Mouse (Mus musculus): Measurements from ENCODE around the gene Dlx6. TPM values are rescaled to one million over a fixed set of nuclear protein-coding genes. Genes with fewer than 3 reads are reported as not detected.

The Dlx6 gene
- polyA plus RNA-seq (2015; fragmentation: Nextera tagmentation; extraction: Ambion mirVana), result not detected in 2 replicates

- H3K9ac ChIP-seq, result peak within 1 kb of the TSS; percentile 45; the same call in 1 of the 2 replicates
- no peaks in the 10 kb centered on the region for H3K36me3 ChIP-seq
- peak; percentile 66 for ATAC-seq (ENCODE audit: low read depth)
- peak within 1 kb of the TSS; percentile 60 for H3K4me2 ChIP-seq
- peak within 1 kb of the TSS; percentile 35 for H3K4me3 ChIP-seq
- peaks cover 98% of the 10 kb centered on the region for H3K27me3 ChIP-seq
- WGBS, result 0% methylated on average over 43 of the region's 52 CpGs
- peaks cover 35% of the 10 kb centered on the region for H3K4me1 ChIP-seq (replicated peaks)
- H3K27ac ChIP-seq (replicated peaks), result no peak within 1 kb of the TSS
- H3K9me3 ChIP-seq, result no peaks in the 10 kb centered on the region
Observed at GRCm38 (mm10) chr6:6863160-6863870, at the start of gene Dlx6. TSS of gene Dlx6 (plus strand) at chr6:6863334.

- H3K4me3 ChIP-seq, result no peak overlapping the region
- no peak overlapping the region for H3K9ac ChIP-seq
- no peaks in the 10 kb centered on the region for H3K9me3 ChIP-seq
- no peaks in the 10 kb centered on the region for H3K36me3 ChIP-seq
- 0 out of 2 replicates have a peak, but pooled peaks cover 3% of the 10 kb centered on the region for H3K27me3 ChIP-seq
- H3K27ac ChIP-seq (replicated peaks), result no peak overlapping the region
- WGBS, result 87% methylated on average over 6 of the region's 6 CpGs
- H3K4me2 ChIP-seq, result no peak overlapping the region
- peaks cover 14% of the 10 kb centered on the region for H3K4me1 ChIP-seq (replicated peaks)
- ATAC-seq (ENCODE audit: low read depth), result no peak
Observed at GRCm38 (mm10) chr6:6816821-6817220, 46.3 kb upstream of the Dlx6 start.

- peaks cover 14% of the 10 kb centered on the region for H3K4me1 ChIP-seq (replicated peaks)
- no peak overlapping the region for H3K4me2 ChIP-seq
- no peaks in the 10 kb centered on the region for H3K9me3 ChIP-seq
- peak; percentile 78 for ATAC-seq (ENCODE audit: low read depth)
- H3K36me3 ChIP-seq, result no peaks in the 10 kb centered on the region
- H3K4me3 ChIP-seq, result no peak overlapping the region
- WGBS, result 20% methylated on average over 9 of the region's 9 CpGs
- H3K27me3 ChIP-seq, result 0 out of 2 replicates have a peak, but pooled peaks cover 3% of the 10 kb centered on the region
- no peak overlapping the region for H3K27ac ChIP-seq (replicated peaks)
- H3K9ac ChIP-seq, result no peak overlapping the region
Observed at GRCm38 (mm10) chr6:6818036-6818788, 44.9 kb upstream of the Dlx6 start.

GRCm38 (mm10) chr6:6819134-6819533 lies 44.0 kb upstream of the Dlx6 start:
- H3K4me3 ChIP-seq, result peak overlapping the region; percentile 20
- ATAC-seq (ENCODE audit: low read depth), result 0 out of 2 replicates have a peak, but pooled peaks have one; percentile 61

GRCm38 (mm10) chr6:6825313-6825712 lies 37.8 kb upstream of the Dlx6 start:
- ATAC-seq (ENCODE audit: low read depth), result no peak
- no peaks in the 10 kb centered on the region for H3K9me3 ChIP-seq
- H3K4me1 ChIP-seq (replicated peaks), result no peaks in the 10 kb centered on the region
- no peak overlapping the region for H3K4me3 ChIP-seq
- no peak overlapping the region for H3K27ac ChIP-seq (replicated peaks)
- H3K36me3 ChIP-seq, result no peaks in the 10 kb centered on the region
- H3K4me2 ChIP-seq, result no peak overlapping the region
- no peaks in the 10 kb centered on the region for H3K27me3 ChIP-seq
- H3K9ac ChIP-seq, result no peak overlapping the region

More at GRCm38 (mm10) chr6:6819134-6819533, 44.0 kb upstream of the Dlx6 start:
- peak overlapping the region; percentile 42 for H3K4me2 ChIP-seq
- H3K36me3 ChIP-seq, result no peaks in the 10 kb centered on the region
- 15% methylated on average over 7 of the region's 7 CpGs for WGBS
- no peaks in the 10 kb centered on the region for H3K9me3 ChIP-seq
- H3K4me1 ChIP-seq (replicated peaks), result peaks cover 14% of the 10 kb centered on the region
- no peak overlapping the region for H3K27ac ChIP-seq (replicated peaks)
- no peak overlapping the region for H3K9ac ChIP-seq
- H3K27me3 ChIP-seq, result 0 out of 2 replicates have a peak, but pooled peaks cover 3% of the 10 kb centered on the region

- Histone ChIP-seq H3K9me3 (no peaks in the 10 kb centered on the region), H3K36me3 (no peaks in the 10 kb centered on the region), H3K4me2 (no peak overlapping the region), H3K27me3 (no peaks in the 10 kb centered on the region), H3K4me3 (no peak overlapping the region), H3K4me1 (replicated peaks) (no peaks in the 10 kb centered on the region), H3K27ac (replicated peaks) (no peak overlapping the region), H3K9ac (no peak overlapping the region)
- WGBS, result 100% methylated on average over 1 of the region's 1 CpGs
- ATAC-seq (ENCODE audit: low read depth), result no peak
Observed at GRCm38 (mm10) chr6:6826861-6827260, 36.3 kb upstream of the Dlx6 start.

GRCm38 (mm10) chr6:6830446-6830845 lies 32.7 kb upstream of the Dlx6 start:
- ATAC-seq (ENCODE audit: low read depth), result no peak
- H3K9me3 ChIP-seq, result no peaks in the 10 kb centered on the region
- no peak overlapping the region for H3K4me2 ChIP-seq
- no peaks in the 10 kb centered on the region for H3K27me3 ChIP-seq
- no peak overlapping the region for H3K27ac ChIP-seq (replicated peaks)
- WGBS, result 79% methylated on average over 7 of the region's 7 CpGs
- H3K4me3 ChIP-seq, result no peak overlapping the region
- H3K9ac ChIP-seq, result no peak overlapping the region
- no peaks in the 10 kb centered on the region for H3K4me1 ChIP-seq (replicated peaks)
- H3K36me3 ChIP-seq, result no peaks in the 10 kb centered on the region

GRCm38 (mm10) chr6:6833301-6833700 lies 29.8 kb upstream of the Dlx6 start:
- Histone ChIP-seq H3K4me1 (replicated peaks) (no peaks in the 10 kb centered on the region), H3K9ac (no peak overlapping the region), H3K4me2 (no peak overlapping the region), H3K4me3 (no peak overlapping the region), H3K9me3 (no peaks in the 10 kb centered on the region), H3K36me3 (no peaks in the 10 kb centered on the region), H3K27me3 (no peaks in the 10 kb centered on the region), H3K27ac (replicated peaks) (no peak overlapping the region)
- no peak for ATAC-seq (ENCODE audit: low read depth)
- 89% methylated on average over 3 of the region's 3 CpGs for WGBS

- H3K4me1 ChIP-seq (replicated peaks), result no peaks in the 10 kb centered on the region
- 10% methylated on average over 4 of the region's 4 CpGs for WGBS
- no peak overlapping the region for H3K4me3 ChIP-seq
- H3K27me3 ChIP-seq, result peaks cover 93% of the 10 kb centered on the region
- no peaks in the 10 kb centered on the region for H3K9me3 ChIP-seq
- H3K9ac ChIP-seq, result no peak overlapping the region
- no peak overlapping the region for H3K27ac ChIP-seq (replicated peaks)
- no peaks in the 10 kb centered on the region for H3K36me3 ChIP-seq
- no peak for ATAC-seq (ENCODE audit: low read depth)
- H3K4me2 ChIP-seq, result no peak overlapping the region
Observed at GRCm38 (mm10) chr6:6848541-6848940, 14.6 kb upstream of the Dlx6 start.

GRCm38 (mm10) chr6:6849744-6850143 lies 13.4 kb upstream of the Dlx6 start:
- WGBS, result 2% methylated on average over 12 of the region's 12 CpGs
- ATAC-seq (ENCODE audit: low read depth), result no peak

GRCm38 (mm10) chr6:6850324-6851060 lies 12.6 kb upstream of the Dlx6 start:
- Histone ChIP-seq H3K27ac (replicated peaks) (no peak overlapping the region), H3K4me2 (no peak overlapping the region)

More at GRCm38 (mm10) chr6:6849744-6850143, 13.4 kb upstream of the Dlx6 start:
- Histone ChIP-seq H3K9me3 (no peaks in the 10 kb centered on the region), H3K27me3 (peaks cover 97% of the 10 kb centered on the region), H3K27ac (replicated peaks) (no peak overlapping the region), H3K4me1 (replicated peaks) (no peaks in the 10 kb centered on the region), H3K36me3 (no peaks in the 10 kb centered on the region), H3K9ac (no peak overlapping the region), H3K4me2 (no peak overlapping the region), H3K4me3 (no peak overlapping the region)

GRCm38 (mm10) chr6:6851166-6851565 lies 12.0 kb upstream of the Dlx6 start:
- no peak overlapping the region for H3K9ac ChIP-seq
- peaks cover 97% of the 10 kb centered on the region for H3K27me3 ChIP-seq
- H3K4me3 ChIP-seq, result no peak overlapping the region
- H3K4me2 ChIP-seq, result no peak overlapping the region
- no peaks in the 10 kb centered on the region for H3K9me3 ChIP-seq
- under 1% methylated on average over 10 of the region's 10 CpGs for WGBS
- H3K27ac ChIP-seq (replicated peaks), result no peak overlapping the region
- no peaks in the 10 kb centered on the region for H3K36me3 ChIP-seq
- no peak for ATAC-seq (ENCODE audit: low read depth)
- H3K4me1 ChIP-seq (replicated peaks), result no peaks in the 10 kb centered on the region

More at GRCm38 (mm10) chr6:6850324-6851060, 12.6 kb upstream of the Dlx6 start:
- Histone ChIP-seq H3K4me3 (no peak overlapping the region), H3K9ac (no peak overlapping the region), H3K9me3 (no peaks in the 10 kb centered on the region), H3K4me1 (replicated peaks) (no peaks in the 10 kb centered on the region), H3K27me3 (peaks cover 97% of the 10 kb centered on the region), H3K36me3 (no peaks in the 10 kb centered on the region)
- WGBS, result under 1% methylated on average over 26 of the region's 26 CpGs
- ATAC-seq (ENCODE audit: low read depth), result no peak

Measured in neural tube, embryonic 13.5 days (tissue).